Mouse (Mus musculus) C2C12 (cell line): ENCODE results near the gene Sco2. TPM values are rescaled to one million over a fixed set of nuclear protein-coding genes. Genes with fewer than 3 reads are reported as not detected.

ENCODE experiments used
- H3K27me3 ChIP-seq: one replicate; pipeline ENCODE4 v1.6.1; 2011; ENCODE audit not compliant: control insufficient read depth, insufficient read depth, insufficient read length
- H3K36me3 ChIP-seq: one replicate; pipeline ENCODE4 v1.6.1; 2011; ENCODE audit not compliant: control insufficient read depth, insufficient read depth
- H3K4me3 ChIP-seq: one replicate; pipeline ENCODE4 v1.5.1; 2011; ENCODE audit warnings: mild to moderate bottlenecking, control low read depth; ENCODE audit not compliant: poor library complexity, insufficient read depth, severe bottlenecking
- H3K79me2 ChIP-seq: one replicate; pipeline ENCODE4 v1.6.1; 2011; ENCODE audit not compliant: control insufficient read depth, insufficient read depth
- H3K79me3 ChIP-seq: one replicate; pipeline ENCODE4 v1.6.1; 2011; ENCODE audit warnings: low read depth, control low read depth
- H3ac ChIP-seq: one replicate; pipeline ENCODE3; 2011; ENCODE audit warnings: low read depth; ENCODE audit not compliant: control insufficient read depth, insufficient read length
- CEBPB ChIP-seq: IDR thresholded peaks from one replicate; pipeline ENCODE4 v1.6.1; 2011; ENCODE audit warnings: low read depth, mild to moderate bottlenecking, control low read depth, moderate library complexity
- CTCF ChIP-seq: IDR thresholded peaks from one replicate; pipeline ENCODE4 v1.5.1; 2011; ENCODE audit not compliant: control insufficient read depth, insufficient read depth, insufficient read length
- FOSL1 ChIP-seq: IDR thresholded peaks from one replicate; pipeline ENCODE4 v1.8.0; 2011; ENCODE audit warnings: mild to moderate bottlenecking, low read length; ENCODE audit not compliant: poor library complexity, insufficient read depth, severe bottlenecking
- MAX ChIP-seq: IDR thresholded peaks from one replicate; pipeline ENCODE4 v1.6.1; 2011; ENCODE audit warnings: mild to moderate bottlenecking, control low read depth
- MYOD1 ChIP-seq: IDR thresholded peaks from one replicate; pipeline ENCODE4 v1.6.1; 2011; ENCODE audit warnings: low read depth; ENCODE audit not compliant: control insufficient read depth, insufficient read length
- MYOG ChIP-seq: IDR thresholded peaks from one replicate; pipeline ENCODE4 v1.6.1; 2011; ENCODE audit not compliant: control insufficient read depth, insufficient read length; ENCODE audit errors: extremely low read depth
- USF1 ChIP-seq: IDR thresholded peaks from one replicate; pipeline ENCODE4 v1.6.1; 2011; ENCODE audit warnings: low read depth, mild to moderate bottlenecking, control low read depth, moderate library complexity
- polyA plus RNA-seq: library from polyadenylated mRNA; unstranded; fragments of >200 nt; fragmentation: generic; extraction: Trizol; gene quantifications from one replicate; pipeline ENCODE4 v1.2.1, GENCODE M21; 2012; ENCODE audit warnings: missing spikeins

Gene Sco2
- polyA plus RNA-seq, 1 experiment = 47.6 TPM

GRCm38 (mm10) chr15:89387127-89387526 is 13.5 kb upstream of the Sco2 start:
- H3K27me3 ChIP-seq = peaks cover 94% of the 10 kb centered on the region
- TF ChIP-seq MYOG (no peak), CEBPB (no peak), FOSL1 (no peak), MAX (no peak), MYOD1 (no peak), USF1 (no peak), CTCF (no peak)
- no peaks in the 10 kb centered on the region for H3K79me3 ChIP-seq
- H3ac ChIP-seq = no peak overlapping the region
- H3K79me2 ChIP-seq = no peaks in the 10 kb centered on the region
- no peak overlapping the region for H3K4me3 ChIP-seq
- no peaks in the 10 kb centered on the region for H3K36me3 ChIP-seq

- Histone ChIP-seq H3K79me3 (no peaks in the 10 kb centered on the region), H3K79me2 (no peaks in the 10 kb centered on the region), H3ac (no peak within 1 kb of the TSS), H3K4me3 (no peak within 1 kb of the TSS), H3K27me3 (peaks cover 73% of the 10 kb centered on the region), H3K36me3 (no peaks in the 10 kb centered on the region)
- TF ChIP-seq USF1 = no peak
- no peak for TF ChIP-seq CTCF
- no peak for TF ChIP-seq CEBPB
- no peak for TF ChIP-seq MAX
- no peak for TF ChIP-seq MYOD1
- no peak for TF ChIP-seq MYOG
- no peak for TF ChIP-seq FOSL1
Measured at GRCm38 (mm10) chr15:89384617-89385016, 11.0 kb upstream of the Sco2 start, which contains the start of gene Klhdc7b. TSS of gene Klhdc7b (plus strand) at chr15:89384917.

GRCm38 (mm10) chr15:89379429-89379828 is 5.8 kb upstream of the Sco2 start:
- no peaks in the 10 kb centered on the region for H3K79me2 ChIP-seq
- H3K79me3 ChIP-seq = no peaks in the 10 kb centered on the region
- H3K36me3 ChIP-seq = no peaks in the 10 kb centered on the region
- TF ChIP-seq MYOD1 = no peak
- H3K27me3 ChIP-seq = peaks cover 54% of the 10 kb centered on the region
- no peak overlapping the region for H3ac ChIP-seq
- no peak overlapping the region for H3K4me3 ChIP-seq

DNA sequence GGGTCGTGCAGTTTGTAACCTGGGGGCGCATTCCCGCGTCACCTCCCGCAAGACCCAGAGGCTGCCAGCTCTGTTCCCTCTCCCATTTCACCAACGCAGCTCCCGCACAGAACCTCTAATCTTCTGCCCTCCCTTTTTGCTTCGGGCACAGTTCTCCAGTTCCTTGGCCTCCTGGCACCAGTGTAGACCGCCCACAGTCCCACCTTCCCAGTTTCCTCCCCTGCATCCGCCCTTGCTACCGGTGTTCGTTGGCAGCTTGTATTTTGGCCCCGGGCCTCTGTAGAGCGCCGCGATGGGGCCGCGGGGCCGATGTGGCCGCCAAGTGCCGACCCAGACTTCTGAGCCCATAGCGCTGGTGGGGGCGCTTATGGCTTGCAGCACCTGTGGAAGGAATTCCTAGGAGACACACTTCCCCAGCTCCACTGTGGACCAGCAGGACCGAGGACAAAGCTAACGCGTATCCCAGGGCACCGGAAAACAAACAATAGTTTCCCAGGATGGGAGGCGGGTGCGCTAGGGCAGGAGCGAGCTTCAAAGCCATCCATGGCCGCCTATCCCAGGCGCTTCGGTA is 5.3 kb upstream of the Sco2 start, which contains the start of gene Odf3b:
TSS of gene Odf3b (minus strand) at position 452 of the 571 bp plus-strand sequence.
- no peaks in the 10 kb centered on the region for H3K79me3 ChIP-seq
- TF ChIP-seq CEBPB (no peak), MYOG (no peak), FOSL1 (no peak), CTCF (no peak), USF1 (no peak), MAX (no peak), MYOD1 (no peak)
- no peak within 1 kb of the TSS for H3K4me3 ChIP-seq
- no peak within 1 kb of the TSS for H3ac ChIP-seq
- H3K79me2 ChIP-seq = no peaks in the 10 kb centered on the region
- no peaks in the 10 kb centered on the region for H3K36me3 ChIP-seq
- peaks cover 49% of the 10 kb centered on the region for H3K27me3 ChIP-seq

- H3K79me3 ChIP-seq = no peaks in the 10 kb centered on the region
- H3K27me3 ChIP-seq = peaks cover 45% of the 10 kb centered on the region
- peaks cover 2% of the 10 kb centered on the region for H3K79me2 ChIP-seq
- TF ChIP-seq USF1 (no peak), FOSL1 (no peak), CEBPB (no peak), MAX (no peak), MYOG (no peak), MYOD1 (no peak), CTCF (no peak)
- H3K4me3 ChIP-seq = no peak overlapping the region
- no peaks in the 10 kb centered on the region for H3K36me3 ChIP-seq
- H3ac ChIP-seq = no peak overlapping the region
Measured at GRCm38 (mm10) chr15:89377938-89378828, 4.5 kb upstream of the Sco2 start.

DNA sequence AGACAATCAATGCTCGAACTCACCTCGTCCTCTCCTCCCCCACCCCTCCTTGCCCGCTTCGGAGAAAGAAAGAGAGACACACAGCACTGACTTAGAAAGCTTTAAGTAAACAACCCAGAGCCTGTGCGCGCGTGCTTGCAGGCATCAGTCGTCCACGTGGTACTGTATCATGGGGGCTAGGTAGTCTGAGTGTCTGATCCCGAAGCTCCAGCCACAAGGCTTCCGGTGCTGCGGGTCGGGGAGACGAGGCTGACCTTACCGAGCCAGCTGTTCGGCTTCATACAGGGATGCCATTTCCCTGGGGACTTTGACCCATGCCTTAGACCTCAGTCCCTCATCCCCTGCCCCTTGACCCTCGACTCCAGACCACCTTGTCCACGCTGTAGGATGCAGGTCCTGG is 3.7 kb upstream of the Sco2 start:
- no peak for TF ChIP-seq CEBPB
- TF ChIP-seq CTCF = no peak
- no peak for TF ChIP-seq MYOG
- TF ChIP-seq MYOD1 = no peak
- TF ChIP-seq USF1 = no peak
- no peak for TF ChIP-seq MAX
- TF ChIP-seq FOSL1 = no peak
- Histone ChIP-seq H3K79me2 (peaks cover 10% of the 10 kb centered on the region), H3K79me3 (peaks cover 5% of the 10 kb centered on the region), H3K4me3 (no peak overlapping the region), H3K36me3 (peaks cover 5% of the 10 kb centered on the region), H3ac (no peak overlapping the region), H3K27me3 (peaks cover 37% of the 10 kb centered on the region)
